Mouse (Mus musculus) v-Abl transformed pro-B cells (cell line): Measurements from ENCODE around the gene Slc35b3.

Experiments used
- in situ Hi-C, 2 experiments: fragments of 400-800 bp; cut with MboI; formaldehyde crosslinking; loops; one replicate each; pipeline ENCODE4 v1.15.1; 2025; ENCODE audit not compliant: unreplicated experiment in 2 of 2

The Slc35b3 gene

GRCm38 (mm10) chr13:38960063-38961050 lies at the start of gene Slc35b3:
Slc35b3 (minus strand) TSS chr13:38960875.
- in situ Hi-C loops, result no loop called here

DNA sequence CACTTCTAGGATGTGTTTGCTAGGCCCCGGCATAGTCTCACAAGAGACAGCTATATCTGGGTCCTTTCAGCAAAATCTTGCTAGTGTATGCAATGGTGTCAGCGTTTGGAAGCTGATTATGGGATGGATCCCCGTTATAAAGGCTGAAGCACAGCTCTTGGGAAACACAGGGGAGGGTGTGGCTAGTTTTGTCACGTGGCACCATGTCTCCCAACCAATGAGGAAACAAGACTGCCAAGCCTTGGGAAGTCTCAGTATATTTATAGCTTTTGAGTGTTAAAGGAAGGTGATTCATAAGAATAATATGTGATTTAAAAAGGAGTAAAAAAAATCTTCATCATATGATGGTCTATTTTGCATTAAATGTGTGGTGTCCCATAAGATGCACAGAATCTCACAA lies 49.6 kb upstream of the Slc35b3 start:
- in situ Hi-C loops, result loop anchor here (5.0 to 25.0 kb wide), 4 partner anchors 155 to 948 kb away; no protein-coding TSS in a partner anchor

DNA sequence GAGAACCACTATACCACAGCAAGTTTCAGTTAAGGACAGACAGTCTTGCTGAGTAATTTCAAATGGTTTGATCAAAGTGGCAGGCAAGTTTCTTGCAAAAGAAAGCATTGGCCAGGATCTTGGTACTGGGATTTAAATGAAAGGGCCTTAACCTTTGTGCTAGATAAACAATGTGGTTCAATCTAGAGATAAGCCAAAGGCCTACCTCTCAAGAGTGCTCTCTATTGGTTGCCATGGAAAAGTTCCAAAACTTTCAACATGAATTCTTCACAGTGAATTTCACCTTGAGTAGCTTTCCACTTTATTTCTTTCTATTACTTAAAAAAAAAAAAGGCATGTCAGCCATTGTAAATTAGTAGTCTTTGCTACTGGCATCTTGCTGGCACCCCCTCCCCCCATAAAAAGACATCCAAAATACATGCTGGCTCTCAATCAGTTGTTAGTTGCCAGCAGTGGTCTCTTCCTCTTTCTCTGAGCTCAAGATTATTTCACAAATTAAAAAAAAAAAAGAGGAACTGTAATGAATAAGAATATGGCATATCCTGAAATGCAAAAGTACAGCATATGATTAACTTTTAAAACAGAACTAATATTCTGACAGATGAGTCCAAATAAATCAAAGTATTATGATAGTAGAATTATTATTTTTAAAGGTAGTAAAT lies 42.6 kb upstream of the Slc35b3 start:
- in situ Hi-C loops, result loop anchor here (25.0 kb wide), 2 partner anchors 316 to 941 kb away; no protein-coding TSS in a partner anchor

DNA sequence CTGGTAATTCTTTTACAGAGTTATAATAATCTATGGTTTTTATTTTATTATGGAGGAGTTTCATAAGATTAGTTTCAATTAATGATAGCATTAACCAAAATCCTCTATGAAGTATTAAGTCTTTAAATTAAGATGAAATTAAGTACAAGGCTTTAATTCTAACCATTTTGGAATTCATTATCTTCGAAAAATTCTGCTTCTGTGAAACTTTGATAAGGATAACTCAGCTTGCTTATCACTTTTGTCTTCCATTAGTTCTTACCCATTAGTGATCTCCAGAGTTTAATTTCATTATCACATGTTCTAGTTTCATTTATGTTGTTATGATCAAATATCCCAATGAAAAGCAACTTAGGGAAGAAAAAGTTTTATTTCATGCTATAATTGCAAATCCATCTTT lies 41.7 kb upstream of the Slc35b3 start:
- in situ Hi-C loops, result loop anchor here (25.0 kb wide), 2 partner anchors 315 to 940 kb away; no protein-coding TSS in a partner anchor

- in situ Hi-C loops, result loop anchor here (25.0 kb wide), 2 partner anchors 314 to 939 kb away; no protein-coding TSS in a partner anchor
Measured at GRCm38 (mm10) chr13:39001434-39001833, 40.8 kb upstream of the Slc35b3 start.

GRCm38 (mm10) chr13:38998958-38999357 lies 38.3 kb upstream of the Slc35b3 start:
- in situ Hi-C loops, result no loop called here

DNA sequence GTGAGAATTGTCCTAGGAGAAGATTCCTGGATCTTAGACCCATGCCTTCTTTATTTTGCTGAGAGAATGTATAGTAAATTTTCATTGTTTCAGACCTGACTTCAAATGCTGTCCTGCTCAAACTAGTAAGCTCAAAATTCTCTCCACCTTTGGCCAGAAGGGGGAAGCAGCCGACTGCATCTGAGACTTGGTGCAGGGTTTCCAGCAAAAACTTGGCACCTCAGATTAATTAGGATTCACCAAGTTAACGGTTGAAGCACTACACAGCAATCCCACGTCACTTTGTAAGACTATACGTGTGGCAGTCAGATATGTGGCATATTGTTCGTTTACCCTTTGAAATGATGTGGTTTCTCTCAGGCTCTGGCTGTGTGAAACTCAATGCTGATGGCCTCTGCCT lies 31.9 kb upstream of the Slc35b3 start:
- in situ Hi-C loops, result no loop called here

DNA sequence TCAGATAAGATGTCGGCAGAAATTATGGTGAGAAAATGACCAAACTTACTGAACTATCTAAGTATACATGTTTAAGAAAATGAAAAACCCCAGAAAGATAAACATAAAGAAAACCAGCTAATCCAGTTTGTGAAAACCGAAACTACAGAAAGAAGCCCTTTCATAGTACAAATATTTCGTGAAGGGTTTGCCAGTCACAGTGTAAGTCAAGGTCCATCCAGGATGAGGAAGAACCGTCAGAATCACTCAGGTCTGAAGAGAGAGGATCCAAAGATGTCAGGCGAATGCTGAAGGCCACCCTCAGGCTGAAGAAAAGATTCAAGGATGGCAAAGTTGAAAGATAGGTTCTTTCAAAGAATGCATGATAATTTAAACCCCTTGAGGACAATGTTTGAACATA lies 23.1 kb upstream of the Slc35b3 start:
- in situ Hi-C loops, result no loop called here

DNA sequence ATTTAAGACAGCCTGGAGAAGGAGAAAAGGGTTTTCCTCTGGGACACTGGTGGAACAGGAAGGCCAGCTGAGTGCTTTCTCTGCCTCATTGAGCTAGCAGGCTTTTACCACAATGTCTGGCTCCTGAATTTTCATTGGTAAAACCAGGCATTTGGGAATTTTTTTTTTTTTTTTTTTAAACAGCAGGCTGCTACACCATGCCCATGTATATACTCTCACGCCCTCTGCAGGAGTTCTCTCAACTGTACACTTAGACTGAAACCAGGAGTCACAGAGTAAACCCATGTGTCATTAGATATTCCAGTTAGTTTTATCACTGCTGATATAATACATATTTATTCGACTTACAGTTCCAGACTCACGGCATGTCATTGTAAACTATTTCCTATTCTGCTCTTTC lies 20.2 kb upstream of the Slc35b3 start:
- in situ Hi-C loops, result no loop called here

DNA sequence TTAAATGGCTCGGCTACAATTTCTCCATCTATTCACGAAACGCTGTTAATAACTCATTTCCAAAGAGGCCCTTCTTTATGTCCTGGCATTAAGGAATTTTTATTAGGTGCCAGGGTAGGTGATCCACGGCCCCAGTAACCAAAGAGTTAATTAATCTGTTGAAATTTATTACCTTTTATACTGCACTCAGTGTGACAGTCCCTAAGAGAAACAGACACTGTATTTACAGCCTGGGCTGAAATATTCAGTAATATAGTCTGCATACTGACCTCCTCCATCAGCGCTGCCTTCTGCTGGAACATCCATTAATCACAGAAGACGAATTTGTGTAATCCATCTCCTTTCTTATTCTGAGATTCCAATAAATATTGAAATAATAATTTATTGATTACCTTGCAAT lies 16.3 kb upstream of the Slc35b3 start:
- in situ Hi-C loops, result no loop called here

- in situ Hi-C loops, result no loop called here
Measured at GRCm38 (mm10) chr13:38975853-38976252, 15.2 kb upstream of the Slc35b3 start.

DNA sequence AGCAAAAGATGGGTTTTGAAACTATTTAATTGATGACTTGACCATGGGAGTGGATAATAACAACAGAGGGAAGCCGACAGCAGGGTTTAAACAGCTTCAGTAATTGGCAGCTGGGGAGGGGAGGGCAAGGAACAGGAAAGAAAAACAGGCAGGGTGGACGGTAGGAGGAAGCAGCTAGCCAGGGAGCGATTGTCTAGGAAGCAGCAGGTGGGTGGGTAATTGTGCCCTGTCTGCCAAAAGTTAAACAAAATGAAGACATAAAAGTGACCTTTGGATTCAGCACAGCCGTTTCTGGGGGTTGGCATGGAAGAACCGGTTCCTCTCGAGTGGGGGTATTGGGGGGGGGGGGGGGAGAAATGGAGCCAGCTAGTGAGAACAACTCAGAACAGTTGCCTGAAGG lies 11.9 kb upstream of the Slc35b3 start:
- in situ Hi-C loops, result no loop called here

GRCm38 (mm10) chr13:38971047-38971446 lies 10.4 kb upstream of the Slc35b3 start:
- in situ Hi-C loops, result no loop called here

DNA sequence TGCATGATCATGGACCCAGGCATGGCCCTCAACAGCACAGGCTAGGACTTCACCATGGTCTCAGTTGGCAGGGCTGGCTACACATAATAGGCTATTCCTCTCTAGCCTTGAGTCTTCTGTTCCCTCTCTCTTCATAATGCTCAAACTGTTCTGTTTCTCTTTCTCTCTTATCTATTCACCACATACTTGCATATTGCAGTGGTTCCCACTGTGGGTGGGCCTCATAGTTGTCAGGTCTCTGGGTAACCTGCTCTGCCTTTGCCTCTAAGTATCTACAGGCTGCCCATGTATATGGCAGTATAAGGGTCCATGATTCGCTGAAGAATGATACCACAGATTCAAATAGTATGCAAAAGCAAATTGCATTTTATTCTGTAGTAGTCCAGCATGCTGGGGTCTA lies 6.8 kb upstream of the Slc35b3 start:
- in situ Hi-C loops, result no loop called here

- in situ Hi-C loops, result no loop called here
Measured at GRCm38 (mm10) chr13:38966922-38967448, 6.3 kb upstream of the Slc35b3 start.

DNA sequence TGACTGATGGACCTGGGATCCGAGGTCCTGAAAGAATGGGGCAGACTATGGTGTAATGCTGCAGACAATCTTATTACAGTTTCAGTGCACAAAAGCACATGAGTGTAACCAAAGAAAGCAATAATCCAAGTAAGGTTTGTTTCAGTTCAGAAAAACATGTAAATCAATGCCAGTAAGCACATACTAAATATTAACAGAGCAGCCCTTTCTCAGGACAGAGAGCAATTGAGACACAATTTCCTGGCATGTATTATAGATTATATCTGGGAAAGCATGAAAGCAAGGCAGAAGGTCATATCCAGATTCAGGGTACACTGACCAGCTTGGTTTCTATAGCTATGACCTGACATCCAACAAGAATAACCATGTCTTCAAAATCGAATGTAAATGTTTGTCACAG lies 2.1 kb upstream of the Slc35b3 start:
- in situ Hi-C loops, result no loop called here

- in situ Hi-C loops, result no loop called here
Measured at GRCm38 (mm10) chr13:38958037-38958436, 2.6 kb downstream of the Slc35b3 start.

- in situ Hi-C loops, result no loop called here
Measured at GRCm38 (mm10) chr13:38946296-38947012, 14.2 kb downstream of the Slc35b3 start.

GRCm38 (mm10) chr13:38945767-38946166 lies 14.9 kb downstream of the Slc35b3 start:
- in situ Hi-C loops, result no loop called here

DNA sequence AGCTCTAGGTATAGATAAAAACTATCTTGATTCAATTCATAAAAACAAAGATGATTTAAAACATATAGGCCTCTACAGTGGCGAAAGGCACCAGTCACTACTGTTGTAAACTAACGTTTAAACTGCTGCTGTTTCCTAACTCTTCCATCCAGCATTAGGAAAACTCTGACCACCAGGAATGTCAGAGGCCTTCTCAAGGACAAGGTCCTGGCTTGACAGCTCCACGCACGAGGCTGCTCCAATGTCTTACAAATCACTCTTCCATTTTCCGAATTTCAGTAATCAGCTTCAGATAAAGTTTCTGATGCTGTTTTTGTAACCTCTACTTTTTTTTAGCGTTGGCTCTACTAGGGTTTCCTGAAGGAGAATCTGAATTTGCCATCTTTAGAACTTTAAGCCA lies 15.7 kb downstream of the Slc35b3 start:
- in situ Hi-C loops, result no loop called here

GRCm38 (mm10) chr13:38941786-38942185 lies 18.9 kb downstream of the Slc35b3 start:
- in situ Hi-C loops, result no loop called here
